Mouse (Mus musculus) heart, adult 8-10 months (tissue): ENCODE measurements around the gene Mis12. TPM values are rescaled to one million over a fixed set of nuclear protein-coding genes. Genes with fewer than 3 reads are reported as not detected.

ENCODE experiments used
- DNase-seq: peaks from one replicate; pipeline ENCODE4 v3.0.0; 2022; ENCODE audit warnings: low spot score
- total RNA-seq, 4 experiments: library from RNA; stranded (reverse); gene quantifications; 2 replicates each; pipeline ENCODE4 v1.2.4; 2022

Mis12 gene
- total RNA-seq, 4 experiments from 2014 or later: 5.6 to 9.2 (median 6.9) TPM

GRCm38 (mm10) chr11:71017051-71017450 is 2.4 kb upstream of the Mis12 start:
- no peak for DNase-seq

DNA sequence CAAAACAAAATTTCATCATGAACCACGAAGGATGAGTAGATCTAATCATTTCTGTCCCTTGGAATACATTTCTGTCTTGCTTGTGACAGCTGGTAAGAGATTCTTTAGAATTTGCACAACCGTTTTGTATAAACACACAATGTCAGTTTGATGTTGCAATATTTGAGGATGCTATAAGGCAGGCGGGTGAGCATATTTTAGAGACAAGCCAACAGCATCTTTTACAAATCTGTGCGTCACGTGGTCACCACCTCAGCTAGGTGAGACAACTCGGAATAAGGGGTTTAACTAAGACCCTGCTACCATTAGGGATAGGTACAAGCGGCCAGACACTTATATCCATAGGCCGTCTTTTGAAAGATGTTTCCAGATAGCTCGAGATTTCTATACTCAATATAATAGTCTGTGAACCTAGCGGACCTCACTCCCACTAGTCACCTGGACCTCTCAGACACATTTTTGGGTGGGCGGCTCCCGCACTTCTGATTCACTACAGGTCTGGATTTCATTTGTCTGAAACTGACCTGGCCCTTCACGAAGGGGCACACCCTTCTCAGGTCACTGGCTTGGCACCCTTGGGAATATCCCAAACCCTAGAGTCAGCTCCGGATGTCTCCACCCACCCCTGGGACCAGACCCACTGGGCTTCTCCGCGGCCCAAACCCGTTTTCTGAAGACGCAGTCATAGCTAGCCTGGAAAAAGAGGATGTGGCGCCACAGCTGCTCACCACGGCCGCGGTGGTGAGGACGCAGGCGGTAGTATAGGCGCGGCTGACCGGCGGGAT is 803 bp upstream of the Mis12 start:
- DNase-seq: no peak

GRCm38 (mm10) chr11:71028280-71028679 is 8.9 kb downstream of the Mis12 start:
- no peak for DNase-seq

GRCm38 (mm10) chr11:71029403-71030118 is 10.2 kb downstream of the Mis12 start:
- DNase-seq: no peak

DNA sequence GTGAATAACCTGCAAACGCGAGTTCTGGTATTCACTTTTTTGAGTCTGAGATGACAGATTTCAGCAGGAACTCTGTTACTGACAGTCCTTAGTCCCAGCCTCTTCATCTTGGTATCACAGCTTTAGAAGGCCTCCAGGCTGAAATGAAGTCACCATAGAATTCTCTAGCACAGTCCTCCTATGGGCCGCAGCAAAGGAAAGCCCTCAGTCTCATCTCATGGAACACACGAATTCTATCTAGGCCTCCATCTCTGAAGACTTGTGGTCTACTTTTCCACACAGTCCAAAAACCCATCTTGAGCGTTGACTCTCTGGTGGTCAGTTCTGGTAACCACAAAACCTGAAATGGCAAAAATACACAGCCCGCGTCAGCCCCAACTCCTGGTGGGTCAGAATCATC is 12.7 kb downstream of the Mis12 start:
- DNase-seq: no peak

DNA sequence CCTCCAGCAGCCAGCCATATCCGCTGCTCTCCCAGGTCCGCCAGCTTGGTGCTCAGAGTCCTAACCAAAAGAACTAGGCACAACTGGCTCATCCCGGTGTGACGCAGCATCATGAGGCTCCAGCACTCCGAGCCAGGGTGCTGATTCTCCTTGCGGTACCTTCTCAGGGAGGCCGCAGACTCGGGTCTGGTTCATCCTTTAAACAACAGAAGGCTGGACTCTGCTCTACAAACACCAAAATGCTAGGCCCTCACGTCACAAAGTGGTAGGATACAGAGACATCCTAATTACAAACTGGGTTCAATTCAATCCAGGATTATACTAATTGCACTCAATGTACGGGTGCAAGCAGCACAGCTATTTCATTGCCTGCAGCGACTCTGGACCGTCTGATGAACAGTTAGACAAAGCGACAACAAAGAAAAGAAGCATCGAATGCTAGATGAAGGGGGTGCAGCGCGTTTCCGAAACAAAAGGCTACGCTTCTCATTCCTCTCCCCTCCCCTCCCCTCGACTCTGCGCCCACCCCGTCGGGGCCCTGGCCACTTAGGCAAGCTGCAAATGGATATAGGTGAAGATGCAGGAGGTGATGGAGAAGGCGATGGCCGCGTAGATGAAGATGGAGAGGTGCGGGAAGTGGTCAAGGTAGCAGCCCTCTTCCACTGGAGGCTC is 13.2 kb downstream of the Mis12 start:
- no peak for DNase-seq

GRCm38 (mm10) chr11:71033163-71033761 is 13.9 kb downstream of the Mis12 start, which contains the start of gene 6330403K07Rik:
TSS of gene 6330403K07Rik (minus strand) at chr11:71033513.
- DNase-seq: no peak

- DNase-seq: no peak
These were observed 20.3 kb downstream of the Mis12 start for GRCm38 (mm10) chr11:71039526-71040298.

GRCm38 (mm10) chr11:71052554-71052953 is 33.1 kb downstream of the Mis12 start:
- peak; percentile 6 for DNase-seq

DNA sequence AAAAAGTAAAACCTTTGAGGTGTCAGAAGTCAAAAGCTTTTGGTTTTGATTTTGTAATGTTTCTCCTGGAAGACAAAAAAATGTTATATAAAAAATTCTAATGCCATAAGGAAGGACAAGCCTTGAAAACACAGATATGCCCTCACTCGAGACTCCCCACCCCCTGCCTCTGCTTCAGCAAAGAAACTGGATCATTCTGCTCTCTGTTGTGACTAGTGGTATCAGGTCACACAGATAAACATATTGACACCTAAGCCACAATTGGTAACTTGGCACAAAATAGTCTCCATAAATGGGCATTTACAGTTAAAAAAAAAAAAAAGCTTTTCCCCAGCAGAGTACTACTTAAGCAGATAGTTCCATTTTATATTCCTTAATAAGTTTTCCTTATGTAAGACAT is 56.9 kb downstream of the Mis12 start:
- DNase-seq: no peak

Other genes with a start within 250 kb of the Mis12 start
- gene Scimp, start 207.0 kb upstream of the Mis12 start, total RNA-seq: under 1 TPM; 0.25 to 0.97 (median 0.53) TPM
- gene Rabep1, start 174.8 kb upstream of the Mis12 start, total RNA-seq: 10 to 100 TPM; 35.9 to 40.8 (median 36.5) TPM
- gene Nup88, start 49.6 kb upstream of the Mis12 start, total RNA-seq: 10 to 100 TPM; 42.5 to 49.0 (median 45.9) TPM
- gene Rpain, start 49.4 kb upstream of the Mis12 start, total RNA-seq: 10 to 100 TPM; 15.7 to 17.6 (median 16.7) TPM
- 100 to 1,000 TPM; 205 to 232 (median 222) TPM for gene C1qbp, start 36.6 kb upstream of the Mis12 start, total RNA-seq
- gene Dhx33, start 15.2 kb upstream of the Mis12 start, total RNA-seq: 10 to 100 TPM in 3 of 4 experiments, 1 to 10 TPM in 1; 9.5 to 11.8 (median 10.6) TPM
- 10 to 100 TPM; 30.2 to 42.5 (median 34.6) TPM for gene Derl2, start 230 bp downstream of the Mis12 start, total RNA-seq
- gene 6330403K07Rik, start 13.9 kb downstream of the Mis12 start, total RNA-seq: 1 to 10 TPM in 1 of 4 experiments, under 1 TPM in 3; 0.41 to 1.2 (median 0.57) TPM
- 1 to 10 TPM in 2 of 4 experiments, under 1 TPM in 2; 0.73 to 1.2 (median 1.0) TPM for gene Nlrp1a, start 125.1 kb downstream of the Mis12 start, total RNA-seq
- gene Nlrp1b, start 211.1 kb downstream of the Mis12 start, total RNA-seq: under 1 TPM; 0.09 to 0.14 (median 0.10) TPM